Mouse (Mus musculus): ENCODE results near the gene Olfr967. TPM values are rescaled to one million over a fixed set of nuclear protein-coding genes. Genes with fewer than 3 reads are reported as not detected.
"Not testable (repeated sequence)": the region's sequence is repeated elsewhere in the genome, so short reads cannot be mapped to it uniquely, and the experiment has no call there.

Gene Olfr967
- not detected in 2 replicates for polyA plus RNA-seq (2016; fragmentation: Nextera tagmentation; extraction: Ambion mirVana)

- Histone ChIP-seq H3K4me3 (no peak within 1 kb of the TSS), H3K9ac (replicated peaks) (no peak within 1 kb of the TSS), H3K27ac (replicated peaks) (no peak within 1 kb of the TSS), H3K9me3 (no peaks in the 10 kb centered on the region), H3K4me1 (no peaks in the 10 kb centered on the region), H3K36me3 (no peaks in the 10 kb centered on the region), H3K4me2 (replicated peaks) (no peak within 1 kb of the TSS), H3K27me3 (no peaks in the 10 kb centered on the region)
- ATAC-seq (ENCODE audit: low FRiP score, low read depth), result no peak
Observed at GRCm38 (mm10) chr9:39745949-39746348, at the start of gene Olfr967. Gene Olfr967 (plus strand): TSS chr9:39746249.

GRCm38 (mm10) chr9:39701123-39701522 lies 44.9 kb upstream of the Olfr967 start:
- ATAC-seq (ENCODE audit: low FRiP score, low read depth); H3K27me3 ChIP-seq; H3K4me2 ChIP-seq (replicated peaks); H3K4me3 ChIP-seq; H3K9ac ChIP-seq (replicated peaks); H3K27ac ChIP-seq (replicated peaks); H3K9me3 ChIP-seq; H3K4me1 ChIP-seq; H3K36me3 ChIP-seq: not testable (repeated sequence)
- 72% methylated on average over 8 of the region's 8 CpGs for WGBS

- no peak within 1 kb of the TSS for H3K27ac ChIP-seq (replicated peaks)
- no peak for ATAC-seq (ENCODE audit: low FRiP score, low read depth)
Observed at GRCm38 (mm10) chr9:39707017-39707416, 39.0 kb upstream of the Olfr967 start, which contains the start of gene Olfr149. Gene Olfr149 (minus strand): TSS chr9:39707117.

GRCm38 (mm10) chr9:39708958-39709357 lies 37.1 kb upstream of the Olfr967 start:
- H3K4me3 ChIP-seq, result no peak overlapping the region
- no peak for ATAC-seq (ENCODE audit: low FRiP score, low read depth)
- H3K4me1 ChIP-seq, result no peaks in the 10 kb centered on the region
- no peak overlapping the region for H3K27ac ChIP-seq (replicated peaks)
- H3K4me2 ChIP-seq (replicated peaks), result no peak overlapping the region
- H3K9ac ChIP-seq (replicated peaks), result no peak overlapping the region
- 78% methylated on average over 3 of the region's 3 CpGs for WGBS
- no peaks in the 10 kb centered on the region for H3K36me3 ChIP-seq
- no peaks in the 10 kb centered on the region for H3K27me3 ChIP-seq
- H3K9me3 ChIP-seq, result no peaks in the 10 kb centered on the region

More at GRCm38 (mm10) chr9:39707017-39707416, 39.0 kb upstream of the Olfr967 start, which contains the start of gene Olfr149:
- Histone ChIP-seq H3K9ac (replicated peaks) (no peak within 1 kb of the TSS), H3K4me3 (no peak within 1 kb of the TSS), H3K4me2 (replicated peaks) (no peak within 1 kb of the TSS), H3K4me1 (no peaks in the 10 kb centered on the region), H3K9me3 (no peaks in the 10 kb centered on the region), H3K36me3 (no peaks in the 10 kb centered on the region), H3K27me3 (no peaks in the 10 kb centered on the region)

- no peak for ATAC-seq (ENCODE audit: low FRiP score, low read depth)
Observed at GRCm38 (mm10) chr9:39711053-39711452, 35.0 kb upstream of the Olfr967 start, which contains the start of gene Olfr965. Gene Olfr965 (plus strand): TSS chr9:39711353.

GRCm38 (mm10) chr9:39730678-39731077 lies 15.4 kb upstream of the Olfr967 start, which contains the start of gene Olfr150:
Gene Olfr150 (plus strand): TSS chr9:39730978.
- no peak for ATAC-seq (ENCODE audit: low FRiP score, low read depth)
- Histone ChIP-seq H3K27ac (replicated peaks) (no peak within 1 kb of the TSS), H3K9me3 (no peaks in the 10 kb centered on the region), H3K4me3 (no peak within 1 kb of the TSS), H3K36me3 (no peaks in the 10 kb centered on the region), H3K9ac (replicated peaks) (no peak within 1 kb of the TSS), H3K4me1 (no peaks in the 10 kb centered on the region), H3K4me2 (replicated peaks) (no peak within 1 kb of the TSS), H3K27me3 (no peaks in the 10 kb centered on the region)

More at GRCm38 (mm10) chr9:39711053-39711452, 35.0 kb upstream of the Olfr967 start, which contains the start of gene Olfr965:
- Histone ChIP-seq H3K4me2 (replicated peaks) (no peak within 1 kb of the TSS), H3K4me3 (no peak within 1 kb of the TSS), H3K27ac (replicated peaks) (no peak within 1 kb of the TSS), H3K9ac (replicated peaks) (no peak within 1 kb of the TSS), H3K4me1 (no peaks in the 10 kb centered on the region), H3K9me3 (no peaks in the 10 kb centered on the region), H3K27me3 (no peaks in the 10 kb centered on the region), H3K36me3 (no peaks in the 10 kb centered on the region)

GRCm38 (mm10) chr9:39740741-39741140 lies 5.3 kb upstream of the Olfr967 start:
- H3K9me3 ChIP-seq, result no peaks in the 10 kb centered on the region
- ATAC-seq (ENCODE audit: low FRiP score, low read depth), result no peak
- no peaks in the 10 kb centered on the region for H3K27me3 ChIP-seq
- H3K4me2 ChIP-seq (replicated peaks), result no peak overlapping the region
- no peak overlapping the region for H3K27ac ChIP-seq (replicated peaks)
- WGBS, result 79% methylated on average over 1 of the region's 1 CpGs
- no peak overlapping the region for H3K4me3 ChIP-seq
- no peak overlapping the region for H3K9ac ChIP-seq (replicated peaks)
- no peaks in the 10 kb centered on the region for H3K4me1 ChIP-seq
- H3K36me3 ChIP-seq, result no peaks in the 10 kb centered on the region

- H3K4me1 ChIP-seq, result no peaks in the 10 kb centered on the region
- no peaks in the 10 kb centered on the region for H3K36me3 ChIP-seq
- no peaks in the 10 kb centered on the region for H3K27me3 ChIP-seq
- H3K9ac ChIP-seq (replicated peaks), result no peak overlapping the region
- H3K4me2 ChIP-seq (replicated peaks), result no peak overlapping the region
- no peak overlapping the region for H3K27ac ChIP-seq (replicated peaks)
- WGBS, result 87% methylated on average over 1 of the region's 1 CpGs
- no peak overlapping the region for H3K4me3 ChIP-seq
- no peaks in the 10 kb centered on the region for H3K9me3 ChIP-seq
- ATAC-seq (ENCODE audit: low FRiP score, low read depth), result no peak
Observed at GRCm38 (mm10) chr9:39746428-39746827, 379 bp downstream of the Olfr967 start.

GRCm38 (mm10) chr9:39783153-39783552 lies 37.1 kb downstream of the Olfr967 start, which contains the start of gene Olfr968:
Gene Olfr968 (minus strand): TSS chr9:39783253.
- Histone ChIP-seq H3K27me3 (no peaks in the 10 kb centered on the region), H3K36me3 (no peaks in the 10 kb centered on the region), H3K9me3 (no peaks in the 10 kb centered on the region), H3K4me1 (no peaks in the 10 kb centered on the region), H3K4me2 (replicated peaks) (no peak within 1 kb of the TSS), H3K4me3 (no peak within 1 kb of the TSS), H3K9ac (replicated peaks) (no peak within 1 kb of the TSS), H3K27ac (replicated peaks) (no peak within 1 kb of the TSS)
- no peak for ATAC-seq (ENCODE audit: low FRiP score, low read depth)
- WGBS, result 80% methylated on average over 1 of the region's 1 CpGs

GRCm38 (mm10) chr9:39790558-39790957 lies 44.5 kb downstream of the Olfr967 start, which contains the start of gene Olfr969:
Gene Olfr969 (plus strand): TSS chr9:39790945.
- ATAC-seq (ENCODE audit: low FRiP score, low read depth), result no peak
- Histone ChIP-seq H3K27me3 (no peaks in the 10 kb centered on the region), H3K36me3 (no peaks in the 10 kb centered on the region), H3K9me3 (no peaks in the 10 kb centered on the region), H3K4me1 (no peaks in the 10 kb centered on the region), H3K27ac (replicated peaks) (no peak within 1 kb of the TSS), H3K9ac (replicated peaks) (no peak within 1 kb of the TSS), H3K4me2 (replicated peaks) (no peak within 1 kb of the TSS), H3K4me3 (no peak within 1 kb of the TSS)
- 78% methylated on average over 2 of the region's 2 CpGs for WGBS

Other genes starting within 250 kb of the Olfr967 start
- gene Olfr957, start 230.4 kb upstream of the Olfr967 start, polyA plus RNA-seq (2016; fragmentation: Nextera tagmentation; extraction: Ambion mirVana), result not detected in 2 replicates
- gene Olfr958, start 192.2 kb upstream of the Olfr967 start, polyA plus RNA-seq (2016; fragmentation: Nextera tagmentation; extraction: Ambion mirVana), result not detected in 2 replicates
- gene Olfr959, start 170.7 kb upstream of the Olfr967 start, polyA plus RNA-seq (2016; fragmentation: Nextera tagmentation; extraction: Ambion mirVana), result not detected in 2 replicates
- 23.2 and 23.6 TPM in 2 replicates for gene AW551984, start 141.8 kb upstream of the Olfr967 start, polyA plus RNA-seq (2016; fragmentation: Nextera tagmentation; extraction: Ambion mirVana)
- gene Olfr148, start 135.6 kb upstream of the Olfr967 start, polyA plus RNA-seq (2016; fragmentation: Nextera tagmentation; extraction: Ambion mirVana), result not detected in 2 replicates
- gene Olfr960, start 124.9 kb upstream of the Olfr967 start, polyA plus RNA-seq (2016; fragmentation: Nextera tagmentation; extraction: Ambion mirVana), result not detected in 2 replicates
- gene Olfr961, start 101.2 kb upstream of the Olfr967 start, polyA plus RNA-seq (2016; fragmentation: Nextera tagmentation; extraction: Ambion mirVana), result not detected in 2 replicates
- not detected in 2 replicates for gene Olfr963, start 79.0 kb upstream of the Olfr967 start, polyA plus RNA-seq (2016; fragmentation: Nextera tagmentation; extraction: Ambion mirVana)
- 0.11 TPM in 1 of 2 replicates, not detected in the other for gene Olfr149, start 39.1 kb upstream of the Olfr967 start, polyA plus RNA-seq (2016; fragmentation: Nextera tagmentation; extraction: Ambion mirVana)
- not detected in 2 replicates for gene Olfr965, start 34.9 kb upstream of the Olfr967 start, polyA plus RNA-seq (2016; fragmentation: Nextera tagmentation; extraction: Ambion mirVana)
- not detected in 2 replicates for gene Olfr150, start 15.3 kb upstream of the Olfr967 start, polyA plus RNA-seq (2016; fragmentation: Nextera tagmentation; extraction: Ambion mirVana)
- gene Olfr968, start 37.0 kb downstream of the Olfr967 start, polyA plus RNA-seq (2016; fragmentation: Nextera tagmentation; extraction: Ambion mirVana), result not detected in 2 replicates
- gene Olfr969, start 44.7 kb downstream of the Olfr967 start, polyA plus RNA-seq (2016; fragmentation: Nextera tagmentation; extraction: Ambion mirVana), result not detected in 2 replicates
- gene Olfr970, start 62.6 kb downstream of the Olfr967 start, polyA plus RNA-seq (2016; fragmentation: Nextera tagmentation; extraction: Ambion mirVana), result not detected in 2 replicates
- gene Olfr971, start 90.6 kb downstream of the Olfr967 start, polyA plus RNA-seq (2016; fragmentation: Nextera tagmentation; extraction: Ambion mirVana), result not detected in 2 replicates
- not detected in 2 replicates for gene Olfr972, start 120.2 kb downstream of the Olfr967 start, polyA plus RNA-seq (2016; fragmentation: Nextera tagmentation; extraction: Ambion mirVana)
- gene Olfr229, start 161.1 kb downstream of the Olfr967 start, polyA plus RNA-seq (2016; fragmentation: Nextera tagmentation; extraction: Ambion mirVana), result not detected in 2 replicates
- gene Olfr974, start 191.3 kb downstream of the Olfr967 start, polyA plus RNA-seq (2016; fragmentation: Nextera tagmentation; extraction: Ambion mirVana), result not detected in 2 replicates
- gene Olfr975, start 205.8 kb downstream of the Olfr967 start, polyA plus RNA-seq (2016; fragmentation: Nextera tagmentation; extraction: Ambion mirVana), result not detected in 2 replicates
- gene Olfr976, start 214.9 kb downstream of the Olfr967 start, polyA plus RNA-seq (2016; fragmentation: Nextera tagmentation; extraction: Ambion mirVana), result not detected in 2 replicates
- not detected in 2 replicates for gene Olfr978, start 245.9 kb downstream of the Olfr967 start, polyA plus RNA-seq (2016; fragmentation: Nextera tagmentation; extraction: Ambion mirVana)